Mouse (Mus musculus) heart, embryonic 13.5 days (tissue): ENCODE data around the gene Ddr2. TPM values are rescaled to one million over a fixed set of nuclear protein-coding genes. Genes with fewer than 3 reads are reported as not detected.

Source experiments
- ATAC-seq: fragments of 200-750 bp; cut with Nextera tagmentation; 2 replicates; pipeline ENCODE4 v1.8.0; 2017; ENCODE audit warnings: moderate TSS enrichment; ENCODE audit not compliant: insufficient number of reproducible peaks, low FRiP score, low TSS enrichment; ENCODE audit errors: extremely low read depth
- H3K27ac ChIP-seq: fragments of 300-500 bp; sonication (generic); replicated peaks from 2 replicates; pipeline ENCODE4 v1.5.1; 2015; ENCODE audit warnings: moderate library complexity, mild to moderate bottlenecking, inconsistent platforms
- H3K27me3 ChIP-seq: fragments of 300-500 bp; sonication (generic); replicated peaks from 2 replicates; pipeline ENCODE4 v1.6.1; 2015; ENCODE audit warnings: mild to moderate bottlenecking, inconsistent platforms
- H3K36me3 ChIP-seq: fragments of 300-500 bp; sonication (generic); 2 replicates; pipeline ENCODE4 v1.6.1; 2015; ENCODE audit warnings: mild to moderate bottlenecking, inconsistent platforms
- H3K4me1 ChIP-seq: fragments of 300-500 bp; sonication (generic); 2 replicates; pipeline ENCODE4 v1.6.1; 2015; ENCODE audit warnings: inconsistent platforms
- H3K4me2 ChIP-seq: fragments of 300-500 bp; sonication (generic); 2 replicates; pipeline ENCODE4 v1.6.1; 2015; ENCODE audit warnings: inconsistent platforms, mild to moderate bottlenecking, moderate library complexity
- H3K4me3 ChIP-seq: fragments of 300-500 bp; sonication (generic); 2 replicates; pipeline ENCODE4 v1.5.1; 2015; ENCODE audit warnings: moderate library complexity, mild to moderate bottlenecking, inconsistent platforms
- H3K9ac ChIP-seq: fragments of 300-500 bp; sonication (generic); 2 replicates; pipeline ENCODE4 v1.6.1; 2015; ENCODE audit warnings: inconsistent platforms, mild to moderate bottlenecking, moderate library complexity
- H3K9me3 ChIP-seq: fragments of 300-500 bp; sonication (generic); 2 replicates; pipeline ENCODE4 v1.6.1; 2016; ENCODE audit warnings: inconsistent platforms
- WGBS: fragments of 180-500 bp; shearing (Covaris S2); methylation state at CpG from one replicate; pipeline ENCODE4 v1.1.7; 2015; ENCODE audit warnings: mixed read lengths; 5-methylcytosine and 5-hydroxymethylcytosine counted together
- polyA plus RNA-seq: library from polyadenylated mRNA; unstranded; fragments of >200 nt; fragmentation: Nextera tagmentation; extraction: Ambion mirVana; gene quantifications from 2 replicates; pipeline ENCODE4 v1.2.1, GENCODE M21; 2015

The Ddr2 gene
- polyA plus RNA-seq, 1 experiment from 2014 or later, result 11.2 TPM

DNA sequence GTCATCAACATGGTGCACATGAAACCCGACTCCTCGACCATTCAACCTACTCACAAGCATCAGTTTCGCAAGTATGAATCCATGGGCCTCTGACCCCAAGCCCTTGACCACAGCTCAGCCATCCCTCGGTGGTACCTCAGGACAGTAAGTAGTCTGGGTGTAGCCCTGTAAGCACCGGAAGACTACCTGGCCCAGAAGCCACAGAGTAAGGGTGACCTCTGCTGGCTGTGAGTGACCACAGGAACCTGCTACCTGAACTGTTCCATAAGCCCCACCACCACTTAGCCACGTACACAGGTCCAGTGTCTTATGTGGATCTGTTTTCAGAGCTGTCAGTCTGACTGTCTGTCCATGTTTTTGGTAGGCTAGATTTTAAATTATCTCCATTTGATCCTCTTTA, 162.9 kb downstream of the Ddr2 start:
- WGBS, result 75% methylated on average over 6 of the region's 6 CpGs
- H3K36me3 ChIP-seq, result peaks cover 19% of the 10 kb centered on the region
- H3K4me3 ChIP-seq, result no peak overlapping the region
- H3K4me2 ChIP-seq, result no peak overlapping the region
- H3K27me3 ChIP-seq, result no peaks in the 10 kb centered on the region
- no peak for ATAC-seq
- H3K27ac ChIP-seq, result no peak overlapping the region
- no peak overlapping the region for H3K9ac ChIP-seq
- H3K4me1 ChIP-seq, result peaks cover 8% of the 10 kb centered on the region
- no peaks in the 10 kb centered on the region for H3K9me3 ChIP-seq

DNA sequence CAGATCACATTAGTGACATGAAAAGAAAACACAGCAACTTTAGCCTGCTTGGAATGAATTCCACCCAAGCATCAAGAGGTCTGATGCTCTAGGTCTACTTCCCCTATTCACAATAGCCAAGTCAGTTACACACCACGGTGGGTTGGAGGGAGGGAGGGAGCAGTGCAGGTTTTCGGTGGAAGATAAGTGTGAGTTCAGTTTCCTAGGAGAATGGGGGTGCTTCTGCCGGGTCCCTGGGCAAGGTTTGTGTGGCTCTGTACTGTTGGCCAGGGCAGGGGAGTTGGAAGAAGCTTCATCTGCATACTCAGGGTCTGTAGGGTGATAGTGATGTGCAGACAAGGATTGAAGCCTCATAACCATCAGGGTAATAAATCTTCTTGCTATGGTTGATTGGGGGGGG, 164.6 kb downstream of the Ddr2 start:
- no peak overlapping the region for H3K4me2 ChIP-seq
- 67% methylated on average over 3 of the region's 3 CpGs for WGBS
- no peaks in the 10 kb centered on the region for H3K27me3 ChIP-seq

DNA sequence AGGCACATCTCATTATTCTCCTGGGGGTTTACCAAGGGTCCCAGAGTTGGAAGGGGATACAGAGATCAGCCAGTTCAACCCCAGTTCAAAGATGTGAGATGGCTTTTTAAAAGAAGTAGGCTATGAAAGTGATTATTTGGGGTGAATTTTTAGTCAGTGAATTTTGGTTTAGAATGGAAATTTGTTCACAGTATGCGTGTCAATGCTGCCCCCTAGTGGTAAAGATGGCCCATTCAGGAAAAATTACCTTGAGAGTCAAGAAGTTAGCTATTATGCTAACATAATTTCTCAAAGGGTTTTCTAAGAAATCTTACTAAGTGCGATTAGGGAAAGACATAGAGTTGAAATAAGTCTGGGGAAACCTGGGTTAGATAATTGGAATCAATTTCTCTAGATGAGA, 171.2 kb downstream of the Ddr2 start:
- no peaks in the 10 kb centered on the region for H3K9me3 ChIP-seq
- no peaks in the 10 kb centered on the region for H3K4me1 ChIP-seq
- no peak overlapping the region for H3K4me3 ChIP-seq
- H3K27ac ChIP-seq, result no peak overlapping the region
- WGBS, result 6% methylated on average over 2 of the region's 2 CpGs
- no peaks in the 10 kb centered on the region for H3K27me3 ChIP-seq
- no peak overlapping the region for H3K4me2 ChIP-seq
- no peak for ATAC-seq
- H3K36me3 ChIP-seq, result no peaks in the 10 kb centered on the region
- no peak overlapping the region for H3K9ac ChIP-seq

More for the DNA sequence above, 164.6 kb downstream of the Ddr2 start:
- H3K27ac ChIP-seq, result no peak overlapping the region
- peaks cover 5% of the 10 kb centered on the region for H3K36me3 ChIP-seq
- no peaks in the 10 kb centered on the region for H3K9me3 ChIP-seq
- H3K9ac ChIP-seq, result no peak overlapping the region
- H3K4me1 ChIP-seq, result peaks cover 8% of the 10 kb centered on the region
- H3K4me3 ChIP-seq, result no peak overlapping the region
- no peak for ATAC-seq

DNA sequence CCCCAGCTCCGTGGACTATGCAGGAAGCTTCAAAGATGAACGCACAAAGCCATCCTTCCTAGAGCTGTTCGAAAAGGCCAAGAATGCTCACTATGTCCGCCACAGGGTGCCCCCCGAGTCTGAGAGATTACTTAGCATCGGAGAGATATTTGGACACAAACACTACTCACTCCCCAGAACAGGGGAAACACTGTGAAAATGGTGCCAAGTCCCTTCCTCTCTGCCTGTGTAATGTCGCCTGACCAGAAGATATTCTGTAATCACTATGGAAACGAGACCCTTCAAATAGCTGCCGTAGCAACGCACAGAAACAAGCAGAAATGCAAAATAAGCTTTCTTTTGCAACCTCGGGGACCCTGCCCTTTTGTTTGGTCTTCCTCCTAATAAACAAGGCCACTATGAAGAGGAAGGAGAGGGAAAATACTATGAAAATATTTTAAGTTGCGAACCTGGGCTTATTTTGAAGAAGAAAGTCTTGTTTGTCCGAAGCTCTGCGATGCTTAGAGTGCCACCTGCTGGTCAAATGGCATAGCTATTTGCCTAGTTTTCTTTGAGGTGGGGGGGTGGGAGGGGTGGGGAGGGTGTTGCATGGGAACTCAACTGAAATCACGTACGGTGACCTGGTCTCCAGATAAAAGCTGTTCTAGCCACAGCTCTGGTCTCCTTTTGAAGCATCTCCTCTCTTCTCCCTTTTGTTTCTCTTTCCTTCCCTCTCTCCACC, 176.4 kb downstream of the Ddr2 start:
- ATAC-seq, result no peak

DNA sequence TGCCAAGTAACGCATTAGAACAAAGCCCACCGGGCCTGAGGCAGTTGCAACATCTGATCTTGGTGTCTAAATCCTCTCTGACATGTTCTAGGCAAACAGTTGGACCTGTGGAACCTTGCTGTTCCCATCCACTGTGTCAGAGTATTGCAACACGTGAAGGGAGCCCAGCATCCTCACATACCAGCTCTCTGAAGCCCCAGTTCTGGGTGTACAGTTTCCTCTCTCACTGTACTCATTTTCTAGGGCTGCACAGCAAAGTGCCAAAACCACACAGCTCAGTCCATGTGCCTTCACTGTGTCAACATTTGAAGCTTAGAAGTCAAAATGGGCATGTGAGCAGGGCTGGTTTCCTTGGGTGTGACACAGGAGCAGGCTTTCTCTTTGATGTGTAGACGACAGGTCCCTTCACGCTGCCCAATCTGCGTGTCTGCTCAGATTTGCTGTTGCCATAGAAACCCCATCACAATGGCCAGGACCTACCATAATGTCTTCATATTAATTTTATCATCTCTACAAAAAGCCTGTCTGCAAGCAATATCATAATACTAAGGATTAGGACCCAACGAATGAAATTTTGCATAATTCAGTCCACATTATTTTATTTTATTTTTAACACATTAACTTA, 178.3 kb downstream of the Ddr2 start:
- no peaks in the 10 kb centered on the region for H3K36me3 ChIP-seq
- no peaks in the 10 kb centered on the region for H3K9me3 ChIP-seq
- ATAC-seq, result no peak
- H3K27me3 ChIP-seq, result no peaks in the 10 kb centered on the region; the same call in 1 of the 2 replicates
- H3K27ac ChIP-seq, result no peak overlapping the region
- H3K9ac ChIP-seq, result no peak overlapping the region
- no peak overlapping the region for H3K4me3 ChIP-seq
- no peak overlapping the region for H3K4me2 ChIP-seq
- peaks cover 6% of the 10 kb centered on the region; the same call in 1 of the 2 replicates for H3K4me1 ChIP-seq
- 71% methylated on average over 7 of the region's 7 CpGs for WGBS

More for the DNA sequence above, 176.4 kb downstream of the Ddr2 start:
- H3K4me3 ChIP-seq, result peak overlapping the region; percentile 40
- no peaks in the 10 kb centered on the region for H3K9me3 ChIP-seq
- no peaks in the 10 kb centered on the region for H3K36me3 ChIP-seq
- H3K4me2 ChIP-seq, result peak overlapping the region; percentile 65
- no peaks in the 10 kb centered on the region; the same call in 1 of the 2 replicates for H3K27me3 ChIP-seq
- peak overlapping the region; percentile 64; the same call in 1 of the 2 replicates for H3K9ac ChIP-seq
- no peak overlapping the region for H3K27ac ChIP-seq
- H3K4me1 ChIP-seq, result peaks cover 6% of the 10 kb centered on the region; the same call in 1 of the 2 replicates
- WGBS, result 39% methylated on average over 16 of the region's 16 CpGs

DNA sequence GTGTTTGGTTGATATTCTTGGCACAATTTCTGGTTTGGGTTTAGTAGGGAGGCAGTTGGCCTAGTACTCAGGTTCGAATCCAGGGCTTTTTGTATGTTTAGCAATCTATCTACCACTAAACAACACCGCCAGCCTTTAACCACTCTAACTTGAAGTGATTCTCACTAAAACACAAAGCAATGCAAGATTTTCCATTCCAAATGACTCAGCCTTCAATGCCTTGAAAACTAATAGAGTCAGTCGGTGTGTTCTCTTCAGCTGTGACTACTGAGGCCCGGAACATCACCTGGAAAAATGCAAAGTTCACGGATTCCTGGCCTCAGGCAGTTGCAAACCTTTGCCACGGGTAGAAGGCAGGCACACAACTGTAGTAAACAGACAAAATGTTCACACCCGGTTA, 178.9 kb downstream of the Ddr2 start:
- H3K9ac ChIP-seq, result no peak overlapping the region
- no peaks in the 10 kb centered on the region for H3K9me3 ChIP-seq
- ATAC-seq, result no peak
- no peak overlapping the region for H3K4me3 ChIP-seq
- WGBS, result 69% methylated on average over 7 of the region's 7 CpGs
- peaks cover 6% of the 10 kb centered on the region; the same call in 1 of the 2 replicates for H3K4me1 ChIP-seq
- no peak overlapping the region for H3K4me2 ChIP-seq
- no peaks in the 10 kb centered on the region for H3K36me3 ChIP-seq
- no peaks in the 10 kb centered on the region; the same call in 1 of the 2 replicates for H3K27me3 ChIP-seq
- no peak overlapping the region for H3K27ac ChIP-seq

DNA sequence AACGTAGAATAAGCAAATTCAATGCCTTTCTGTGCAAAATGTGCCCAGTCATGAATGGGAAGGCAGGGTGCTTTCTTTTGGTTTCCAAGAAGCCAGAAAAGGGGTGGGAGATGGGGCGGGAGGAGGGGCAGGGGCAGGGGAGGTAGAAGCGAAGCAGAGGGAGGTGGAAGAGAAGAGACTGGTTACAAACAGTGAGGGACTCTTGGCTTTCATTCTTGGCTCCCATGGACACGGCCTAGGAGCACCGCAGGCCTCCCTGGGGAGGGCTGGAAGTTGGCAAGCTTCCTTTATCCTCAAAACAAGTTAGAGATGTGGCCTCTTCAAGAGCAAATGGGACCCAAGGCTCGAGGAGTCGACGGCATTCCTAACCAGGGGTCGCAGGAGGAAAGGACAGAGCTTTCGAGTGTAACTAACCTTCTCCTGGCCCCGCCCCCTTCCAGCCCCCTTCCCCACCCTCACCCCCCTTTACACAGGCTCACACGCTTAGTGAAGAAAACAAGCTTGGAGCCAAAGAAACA, 182.0 kb downstream of the Ddr2 start, which contains the start of gene Ccdc190:
TSS of gene Ccdc190 (plus strand) at position 195 of the 518 bp plus-strand sequence.
- no peaks in the 10 kb centered on the region for H3K36me3 ChIP-seq
- H3K9me3 ChIP-seq, result no peaks in the 10 kb centered on the region
- H3K4me2 ChIP-seq, result peak within 1 kb of the TSS; percentile 42
- ATAC-seq, result no peak
- WGBS, result 17% methylated on average over 12 of the region's 12 CpGs
- no peaks in the 10 kb centered on the region for H3K4me1 ChIP-seq
- no peaks in the 10 kb centered on the region; the same call in 1 of the 2 replicates for H3K27me3 ChIP-seq
- no peak within 1 kb of the TSS for H3K4me3 ChIP-seq
- 0 out of 2 replicates have a peak within 1 kb of the TSS, but pooled peaks have one; percentile 16 for H3K9ac ChIP-seq
- no peak within 1 kb of the TSS for H3K27ac ChIP-seq

DNA sequence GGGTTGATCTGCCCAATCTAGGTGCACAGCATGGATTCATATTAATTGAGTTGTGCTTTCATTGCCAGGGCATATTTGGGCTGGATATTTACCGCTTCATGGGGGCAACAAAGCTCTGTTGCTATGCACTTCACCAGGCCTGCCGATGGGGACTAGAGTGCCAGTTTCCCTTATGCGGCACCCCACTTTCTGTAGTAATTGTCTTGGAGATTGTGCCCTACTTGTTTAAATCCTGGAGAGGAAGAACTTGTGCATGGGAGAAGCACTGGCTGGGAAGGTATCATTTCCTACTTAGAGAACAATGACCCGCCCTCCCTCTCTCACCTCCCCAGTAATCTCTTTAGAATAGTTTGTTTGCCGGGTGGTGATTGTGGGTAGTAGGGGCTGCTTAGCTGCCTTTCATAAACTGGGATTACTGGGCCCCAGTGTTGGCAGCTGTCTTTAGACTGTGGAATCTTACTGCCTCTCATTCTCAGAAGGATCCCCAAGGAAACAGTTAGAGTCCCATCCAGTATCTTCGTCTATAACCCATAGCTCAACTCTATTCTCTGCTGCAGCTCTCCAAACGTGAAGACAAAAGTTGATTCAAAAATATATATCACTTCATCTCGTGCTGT, 182.7 kb downstream of the Ddr2 start:
- Histone ChIP-seq H3K4me1 (no peaks in the 10 kb centered on the region), H3K27me3 (no peaks in the 10 kb centered on the region; the same call in 1 of the 2 replicates), H3K36me3 (no peaks in the 10 kb centered on the region), H3K9me3 (no peaks in the 10 kb centered on the region), H3K4me3 (no peak overlapping the region), H3K4me2 (no peak overlapping the region), H3K27ac (no peak overlapping the region), H3K9ac (no peak overlapping the region)
- 52% methylated on average over 8 of the region's 8 CpGs for WGBS
- ATAC-seq, result no peak

DNA sequence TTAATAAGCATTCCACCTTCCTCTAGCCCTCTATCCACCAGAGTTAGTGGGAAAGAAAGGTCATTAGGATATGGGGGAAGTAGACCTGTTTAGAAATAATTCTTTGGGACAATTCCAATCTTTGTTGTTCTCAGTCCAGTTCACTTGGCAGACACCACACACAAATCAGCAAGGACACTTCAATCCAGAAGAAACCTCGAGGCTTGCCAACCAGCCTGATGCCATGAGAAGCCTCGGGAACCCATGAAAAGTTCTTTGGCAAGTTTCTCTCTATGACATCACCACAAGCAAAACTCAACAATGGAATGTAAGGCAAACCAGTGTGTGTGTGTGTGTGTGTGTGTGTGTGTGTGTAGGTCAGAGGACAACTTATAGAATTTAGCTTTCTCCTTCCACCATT, 186.0 kb downstream of the Ddr2 start:
- peaks cover 16% of the 10 kb centered on the region for H3K27me3 ChIP-seq
- no peak overlapping the region for H3K9ac ChIP-seq
- WGBS, result 58% methylated on average over 2 of the region's 2 CpGs
- no peak overlapping the region for H3K27ac ChIP-seq
- no peaks in the 10 kb centered on the region for H3K36me3 ChIP-seq
- no peaks in the 10 kb centered on the region for H3K4me1 ChIP-seq
- no peak overlapping the region for H3K4me2 ChIP-seq
- ATAC-seq, result no peak
- no peak overlapping the region for H3K4me3 ChIP-seq
- no peaks in the 10 kb centered on the region for H3K9me3 ChIP-seq
